Mouse (Mus musculus) pancreas, adult 10 weeks (tissue): ENCODE results near the gene Htra3. TPM values are rescaled to one million over a fixed set of nuclear protein-coding genes. Genes with fewer than 3 reads are reported as not detected.

ENCODE experiments used
- polyA plus RNA-seq: library from polyadenylated mRNA; stranded (reverse); fragments of 350-450 nt; fragmentation: Illumina TruSeq; extraction: RNeasy Lipid Tissue Mini Kit (QIAGEN cat#74804); gene quantifications from one replicate; pipeline ENCODE4 v1.2.3, GENCODE M21; 2015; ENCODE audit warnings: low read depth, low replicate concordance; ENCODE audit not compliant: insufficient read depth

The Htra3 gene
- polyA plus RNA-seq, result 35.0 TPM

DNA sequence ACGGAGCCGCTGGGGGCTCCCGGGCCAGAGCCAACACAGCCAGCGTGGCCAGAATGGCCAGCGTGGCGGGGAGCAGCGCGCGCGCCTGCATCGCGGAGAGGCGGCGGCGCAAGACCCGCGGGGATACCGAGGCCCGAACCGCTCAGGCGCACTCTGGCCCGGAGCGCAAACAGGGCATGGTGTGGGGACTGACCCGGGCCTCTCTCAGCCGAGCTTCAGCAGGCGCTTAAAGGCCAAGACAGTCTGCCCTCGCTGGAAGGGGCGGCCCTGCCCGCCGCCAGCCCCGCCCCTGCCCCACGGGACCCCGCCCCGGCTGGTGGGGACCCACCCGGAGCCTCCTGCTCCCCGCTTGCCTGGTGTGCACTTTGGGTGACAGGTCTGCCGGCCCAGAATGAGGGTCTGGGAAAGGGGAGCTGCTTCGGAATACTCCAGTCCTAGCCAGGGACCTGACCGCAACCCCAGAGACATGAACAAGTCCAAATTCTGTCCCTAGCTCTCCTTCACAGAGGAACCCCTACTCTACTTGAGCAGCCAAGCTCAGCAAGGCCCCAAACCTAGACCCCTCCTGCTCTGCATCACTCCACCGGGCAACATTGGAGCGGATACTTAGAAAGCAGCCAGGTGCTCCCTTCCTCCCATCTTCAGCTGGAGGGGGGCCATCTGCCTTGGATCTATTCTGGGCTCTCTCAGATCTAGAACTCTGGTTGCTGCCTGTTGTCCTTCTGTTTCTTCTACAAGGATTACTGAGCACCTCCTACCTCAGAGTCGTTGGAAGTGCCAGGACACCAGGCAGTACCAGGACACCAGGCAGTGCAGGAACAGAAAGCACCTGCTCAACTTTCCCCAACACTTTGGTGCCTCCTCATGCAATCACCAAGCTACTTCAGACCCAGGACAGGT, at the start of gene Htra3:
Gene Htra3, minus strand, starts transcription at position 527 of the 900 bp plus-strand sequence.

Other genes with a start within 250 kb of the Htra3 start
- 1.6 TPM for gene Cpz, start 154.1 kb downstream of the Htra3 start, polyA plus RNA-seq
- gene Trmt44, start 104.7 kb downstream of the Htra3 start, polyA plus RNA-seq, result 1.3 TPM
- 5.0 TPM for gene Acox3, start 96.7 kb downstream of the Htra3 start, polyA plus RNA-seq
- gene Sh3tc1, start 60.2 kb upstream of the Htra3 start, polyA plus RNA-seq, result 3.3 TPM
- 4.0 TPM for gene Ablim2, start 78.1 kb upstream of the Htra3 start, polyA plus RNA-seq
- gene Afap1, start 213.5 kb upstream of the Htra3 start, polyA plus RNA-seq, result 3.0 TPM